Mouse (Mus musculus) cerebellum, adult 9-11 months (tissue): ENCODE data around the gene Pias4.

Experiments
- DNase-seq: peaks from one replicate; pipeline ENCODE4 v3.0.0; 2022

Pias4 gene

DNA sequence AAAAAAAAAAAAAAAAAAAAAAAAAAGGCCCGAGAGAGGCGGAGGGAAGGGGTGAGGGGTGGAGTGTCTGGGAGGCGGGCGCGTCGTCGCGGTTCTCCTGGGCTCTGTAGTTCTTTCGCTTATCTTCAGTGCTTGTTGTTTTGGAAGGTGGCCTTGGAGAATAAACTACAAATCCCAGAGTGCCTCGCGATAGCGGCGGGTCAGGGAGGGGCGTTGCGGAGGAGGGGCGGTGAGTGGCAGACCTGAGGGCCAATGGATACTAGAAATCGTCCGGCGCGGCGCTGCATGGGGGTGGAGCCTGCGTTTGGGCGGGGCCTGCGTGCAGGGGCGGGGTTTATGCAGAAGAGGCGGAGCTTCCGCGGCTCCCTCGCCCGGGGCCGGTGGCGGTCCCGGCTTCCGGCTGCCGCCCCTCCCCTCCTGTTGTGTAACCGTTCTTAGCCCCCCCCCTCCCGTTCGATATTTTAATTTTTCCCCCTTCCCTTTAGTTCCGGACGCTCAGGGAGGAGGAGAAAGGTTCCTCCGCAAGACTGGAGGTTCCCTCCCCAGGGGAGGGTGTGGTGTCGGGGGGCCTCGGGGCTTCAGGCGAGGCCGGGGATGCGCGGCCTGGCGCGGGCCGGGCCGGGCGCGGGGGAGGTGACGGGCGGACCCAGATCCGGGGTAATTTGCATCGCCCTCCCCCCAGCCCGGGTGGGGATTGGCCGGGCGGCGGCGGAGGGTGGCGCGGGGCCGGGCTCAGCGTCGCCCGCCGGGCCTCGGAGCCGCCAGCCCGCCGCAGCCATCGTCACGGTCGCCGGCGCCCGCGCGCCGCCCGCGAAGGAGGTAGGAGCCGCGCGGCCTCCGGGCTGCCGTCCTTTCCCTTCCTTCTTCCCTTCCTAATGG, 30.2 kb downstream of the Pias4 start:
- peak; percentile 100 for DNase-seq

DNA sequence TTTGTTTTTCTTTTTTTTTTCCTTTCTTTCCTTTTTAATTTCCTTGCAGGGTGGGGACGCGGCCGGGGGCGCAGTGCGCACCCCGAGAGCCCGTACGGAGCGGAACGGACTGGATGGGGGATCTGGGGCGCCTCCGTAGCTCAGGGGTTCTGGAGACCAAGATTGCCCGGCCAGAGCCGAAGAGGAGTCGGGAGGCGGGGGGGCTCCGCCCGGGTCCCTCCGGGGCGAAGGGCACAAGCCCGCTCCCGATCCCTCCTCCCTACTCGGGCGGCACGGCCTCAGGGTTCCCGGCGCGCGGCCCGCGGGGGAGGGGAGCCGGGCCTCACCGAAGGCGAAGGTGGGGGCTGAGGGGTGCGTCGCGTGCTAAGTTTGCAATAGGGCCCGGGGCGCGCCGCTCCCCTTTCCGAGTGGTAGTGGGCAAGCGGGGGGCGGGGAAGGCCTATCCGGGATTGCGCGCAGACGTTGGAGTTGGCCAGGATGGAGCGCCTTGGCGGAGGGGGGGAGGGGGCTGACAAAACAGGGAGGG, 31.0 kb downstream of the Pias4 start:
- peak; percentile 92 for DNase-seq

DNA sequence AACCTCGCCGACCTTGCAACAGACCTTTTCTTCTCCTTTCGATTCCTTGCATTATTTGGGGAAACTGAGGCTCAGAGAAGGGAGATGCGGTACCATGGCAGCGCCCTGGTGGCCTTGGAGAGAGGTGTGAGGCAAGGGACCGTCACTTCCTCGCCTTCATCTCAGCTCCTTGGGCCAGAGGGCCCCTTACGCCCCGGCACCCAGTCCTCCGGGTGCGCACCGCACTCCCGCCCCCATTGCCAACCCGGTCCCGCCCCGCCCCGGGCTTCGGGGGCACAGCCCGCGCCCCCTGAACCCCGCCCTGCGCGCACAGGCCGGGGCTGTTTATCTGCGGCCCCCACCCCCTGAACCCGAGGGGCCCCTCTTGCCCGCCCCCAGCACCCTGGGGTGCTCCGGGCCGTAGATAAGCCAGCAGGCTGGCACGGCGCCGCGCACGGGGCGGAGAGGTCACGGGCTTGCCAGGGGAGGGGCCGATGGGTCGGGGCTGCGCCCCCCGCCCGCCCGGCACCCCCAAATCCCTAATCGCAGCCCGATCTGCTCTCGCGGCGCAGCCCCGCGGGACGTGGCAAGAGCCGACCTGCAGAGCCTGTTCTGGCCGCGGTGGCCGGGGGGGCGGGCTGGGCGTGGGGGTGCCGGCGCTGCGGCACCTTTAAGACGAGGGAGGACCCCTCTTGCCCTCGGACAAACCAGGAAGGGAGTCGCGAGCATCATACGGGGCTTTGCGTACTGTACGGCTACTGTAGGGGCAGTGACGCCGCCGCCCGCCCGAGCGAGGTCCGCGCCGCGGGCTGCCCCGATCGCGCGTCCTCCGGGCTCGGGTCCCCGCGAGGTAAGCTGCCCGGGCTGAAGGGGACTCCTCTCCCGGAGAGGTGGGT, 31.7 kb downstream of the Pias4 start:
- peak; percentile 84 for DNase-seq

DNA sequence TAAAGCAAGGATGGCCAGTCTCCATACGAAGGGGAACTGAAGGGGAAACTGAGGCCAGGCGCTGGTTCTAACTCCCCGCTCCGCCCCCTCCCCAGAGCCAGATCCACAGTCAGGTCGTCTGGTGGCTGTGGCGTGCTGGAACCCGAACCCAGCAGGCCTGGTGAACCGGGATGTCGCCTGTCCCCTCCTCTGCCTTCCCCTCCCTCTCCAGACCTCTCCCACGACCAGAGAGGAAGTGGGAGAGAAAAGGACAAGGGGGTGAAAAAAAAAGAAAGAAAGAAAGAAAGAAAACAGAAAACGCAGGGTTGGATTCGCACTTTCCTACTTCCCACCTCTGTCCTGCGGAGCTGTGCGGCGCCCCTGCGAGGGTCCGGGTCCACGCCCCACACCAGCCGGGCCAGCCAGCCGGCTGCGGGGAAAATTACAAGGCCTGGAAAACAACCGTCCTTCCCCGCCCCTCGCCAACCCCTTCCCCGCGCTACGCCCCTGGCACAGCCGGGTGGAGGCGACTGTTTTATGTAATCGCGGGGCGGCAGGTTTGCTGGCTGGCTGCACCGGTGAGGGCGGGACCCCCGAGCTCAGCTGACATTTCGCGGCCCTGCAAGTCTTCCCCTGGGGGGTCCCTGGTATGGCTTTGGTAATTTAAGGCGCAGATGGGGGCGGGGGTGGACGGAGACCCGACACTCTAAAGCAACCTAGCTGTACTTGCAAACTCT, 32.6 kb downstream of the Pias4 start, which contains the start of gene Zbtb7a:
Zbtb7a (plus strand) TSS at position 255 of the 716 bp plus-strand sequence.
- DNase-seq, result peak; percentile 75

DNA sequence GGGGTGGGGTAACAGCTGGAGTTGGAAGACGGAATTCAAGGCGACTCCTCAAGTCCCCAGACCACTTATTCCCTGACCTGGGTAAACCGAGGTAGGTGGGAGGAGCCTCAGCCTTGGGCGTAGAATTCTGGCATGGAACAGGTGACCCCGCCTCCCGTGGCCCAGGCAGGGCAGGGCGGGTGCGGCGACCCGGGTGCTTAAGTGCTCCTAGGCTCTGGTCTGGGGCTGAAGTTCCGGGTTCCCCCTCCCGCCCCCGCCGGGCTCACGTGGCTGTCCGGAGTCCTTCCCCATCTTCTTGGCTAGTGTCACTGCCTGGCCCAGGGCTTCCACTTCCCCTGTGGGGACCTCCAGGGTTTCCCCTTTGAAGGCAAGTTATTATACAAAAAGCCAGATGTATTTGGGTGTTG, 33.5 kb downstream of the Pias4 start:
- DNase-seq, result peak; percentile 74

DNA sequence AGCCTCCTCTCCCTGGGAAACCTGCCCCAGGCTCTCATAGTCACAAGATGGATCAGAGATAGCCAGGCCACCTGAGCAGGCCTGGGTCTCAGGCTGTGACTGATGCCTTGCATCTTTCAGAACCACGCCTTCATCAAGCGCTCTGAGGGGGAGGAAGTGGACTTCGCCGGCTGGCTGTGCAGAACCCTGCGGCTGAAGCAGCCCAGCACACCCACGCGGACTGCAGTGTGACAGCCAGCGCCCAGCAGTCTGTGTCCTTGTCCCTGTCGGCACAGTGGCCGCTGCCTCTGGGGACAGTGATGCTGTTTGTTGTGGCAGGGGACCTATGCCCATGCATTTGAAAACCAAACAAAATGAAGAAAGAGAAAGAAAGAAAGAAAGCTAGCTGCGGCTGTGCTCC, 44.2 kb downstream of the Pias4 start:
- no peak for DNase-seq

DNA sequence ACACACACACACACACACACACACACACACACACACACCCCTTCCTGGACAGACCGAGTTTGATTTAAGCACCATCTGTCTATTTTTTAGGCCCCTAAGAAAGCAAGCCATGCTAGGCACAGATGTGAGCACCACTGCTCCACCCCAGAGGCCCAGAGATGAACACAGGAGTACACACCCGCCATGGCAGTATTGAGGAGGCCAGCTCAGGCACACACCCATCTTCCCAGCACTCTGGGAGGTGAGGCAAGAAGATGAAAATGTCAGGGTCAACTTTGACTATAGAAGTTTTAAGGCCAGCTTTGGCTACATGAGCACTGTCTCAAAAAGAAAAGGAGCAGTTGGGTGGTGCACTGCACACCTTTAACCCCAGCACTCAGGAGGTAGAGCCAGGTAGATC, 44.8 kb downstream of the Pias4 start:
- no peak for DNase-seq

DNA sequence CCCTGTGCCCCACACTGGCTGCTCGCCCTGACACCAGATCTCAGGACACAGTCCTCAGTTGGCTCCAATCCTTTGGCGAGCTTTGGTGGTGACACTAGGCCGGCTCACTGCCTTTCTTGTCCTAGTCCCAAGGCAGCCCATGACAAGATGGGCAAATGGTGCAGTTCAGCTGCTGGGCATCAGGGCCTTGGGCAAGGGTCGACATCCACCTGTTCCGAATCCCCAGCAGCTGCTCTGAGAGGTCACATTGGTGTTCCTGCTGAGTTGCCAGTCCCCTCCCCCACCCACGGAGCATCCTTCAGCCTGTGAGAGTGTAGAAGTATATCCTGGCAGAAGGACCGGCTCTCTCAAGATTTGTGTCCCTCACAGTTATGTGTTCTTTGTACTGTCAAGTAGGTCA, 47.1 kb downstream of the Pias4 start:
- no peak for DNase-seq

DNA sequence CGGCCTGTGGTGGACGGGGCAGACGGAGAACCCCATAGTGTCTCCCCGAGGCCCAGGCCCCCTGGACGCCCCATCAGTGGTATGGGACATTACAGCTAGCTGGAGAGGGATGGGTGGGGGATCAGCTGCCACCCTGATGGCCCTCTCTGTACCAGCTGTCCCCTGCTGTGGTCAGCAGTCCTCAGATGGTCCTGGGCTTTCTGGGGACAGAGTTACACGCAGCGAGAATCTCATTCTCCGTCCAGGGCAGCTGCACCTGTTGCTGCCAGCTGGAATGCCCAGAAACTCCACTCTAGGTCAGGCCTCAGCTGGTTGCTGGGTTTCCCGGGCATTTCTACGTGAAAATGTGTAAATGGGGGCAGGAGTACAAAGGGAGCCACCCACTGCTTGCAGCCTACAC, 48.1 kb downstream of the Pias4 start:
- no peak for DNase-seq

DNA sequence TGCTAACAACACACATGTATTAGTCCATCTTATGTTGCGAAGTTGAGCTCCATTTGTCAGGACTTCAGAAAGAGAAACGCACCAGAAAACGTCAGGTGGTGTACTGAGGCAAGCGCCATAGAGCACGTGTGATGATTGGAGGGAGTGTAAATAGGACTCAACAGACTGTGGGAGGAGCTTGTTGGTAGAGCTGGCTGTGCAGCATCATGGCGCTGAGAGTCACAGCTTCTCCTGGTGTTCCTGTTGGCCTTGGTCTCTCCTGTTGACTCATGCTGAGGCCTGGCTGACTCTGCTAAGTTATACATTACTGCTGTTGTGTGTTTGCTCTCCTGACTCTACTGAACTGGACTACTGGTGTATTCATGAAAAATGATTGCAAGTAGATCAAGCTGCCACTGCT, 54.8 kb downstream of the Pias4 start:
- DNase-seq, result no peak

DNA sequence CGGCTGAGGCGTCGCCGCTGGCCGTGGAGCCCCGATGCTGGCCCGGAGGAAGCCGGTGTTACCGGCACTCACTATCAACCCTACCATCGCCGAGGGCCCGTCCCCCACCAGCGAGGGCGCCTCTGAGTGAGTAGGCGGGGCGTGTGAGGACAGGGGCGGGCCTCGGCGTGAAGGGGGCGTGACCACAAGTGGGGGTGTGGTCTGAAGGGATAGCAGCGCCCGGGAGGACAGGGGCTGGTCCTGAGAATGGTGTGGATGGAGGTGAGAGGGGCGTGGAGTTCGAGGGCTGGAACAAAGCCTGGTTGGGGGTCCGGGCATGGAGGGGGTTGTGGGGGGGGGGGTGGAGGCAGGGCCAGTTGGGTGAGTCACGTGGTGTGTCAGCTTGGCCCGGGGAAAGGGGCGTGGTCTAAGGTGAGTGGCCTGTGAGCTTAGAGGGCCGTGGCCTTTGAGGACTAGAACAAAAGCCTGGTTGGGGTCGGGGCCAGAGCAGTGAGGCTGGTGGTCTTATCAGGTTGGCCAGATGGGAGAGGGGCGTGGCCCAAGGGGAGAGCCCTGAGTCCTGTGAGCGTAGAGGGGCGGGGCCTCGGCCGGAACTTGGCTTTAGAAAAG, 61.5 kb downstream of the Pias4 start:
- DNase-seq, result peak; percentile 87

DNA sequence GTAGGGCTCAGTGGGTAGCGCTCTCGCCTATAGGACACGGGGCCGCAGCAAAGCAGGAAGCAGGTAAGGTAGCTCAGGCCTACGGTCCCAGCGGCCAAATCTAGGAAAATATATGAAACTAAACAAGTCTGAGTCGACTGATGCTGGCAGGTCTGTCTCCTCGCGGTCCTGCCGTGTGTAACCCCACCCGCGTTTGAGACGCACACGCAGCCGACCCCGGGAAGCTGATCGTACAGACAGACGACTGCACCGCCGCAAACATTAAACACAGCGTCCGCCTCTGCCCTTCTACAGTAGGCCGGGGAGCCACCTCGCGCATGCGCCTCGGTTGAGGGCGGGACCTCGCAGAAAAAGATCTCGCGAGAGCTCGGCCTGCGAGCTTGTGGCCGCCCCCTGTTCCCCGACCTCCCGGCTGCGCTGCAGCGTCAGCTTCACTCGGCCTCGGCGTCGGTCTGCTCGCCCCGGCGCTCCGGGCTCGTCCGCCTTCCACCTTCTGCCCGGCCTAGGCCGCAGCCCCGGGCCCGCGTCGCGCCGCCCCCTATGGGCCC, 62.1 kb downstream of the Pias4 start, which contains the start of gene Map2k2:
Map2k2 (plus strand) TSS at position 351 of the 548 bp plus-strand sequence.
- peak; percentile 97 for DNase-seq
